In the genomic region with DNA sequence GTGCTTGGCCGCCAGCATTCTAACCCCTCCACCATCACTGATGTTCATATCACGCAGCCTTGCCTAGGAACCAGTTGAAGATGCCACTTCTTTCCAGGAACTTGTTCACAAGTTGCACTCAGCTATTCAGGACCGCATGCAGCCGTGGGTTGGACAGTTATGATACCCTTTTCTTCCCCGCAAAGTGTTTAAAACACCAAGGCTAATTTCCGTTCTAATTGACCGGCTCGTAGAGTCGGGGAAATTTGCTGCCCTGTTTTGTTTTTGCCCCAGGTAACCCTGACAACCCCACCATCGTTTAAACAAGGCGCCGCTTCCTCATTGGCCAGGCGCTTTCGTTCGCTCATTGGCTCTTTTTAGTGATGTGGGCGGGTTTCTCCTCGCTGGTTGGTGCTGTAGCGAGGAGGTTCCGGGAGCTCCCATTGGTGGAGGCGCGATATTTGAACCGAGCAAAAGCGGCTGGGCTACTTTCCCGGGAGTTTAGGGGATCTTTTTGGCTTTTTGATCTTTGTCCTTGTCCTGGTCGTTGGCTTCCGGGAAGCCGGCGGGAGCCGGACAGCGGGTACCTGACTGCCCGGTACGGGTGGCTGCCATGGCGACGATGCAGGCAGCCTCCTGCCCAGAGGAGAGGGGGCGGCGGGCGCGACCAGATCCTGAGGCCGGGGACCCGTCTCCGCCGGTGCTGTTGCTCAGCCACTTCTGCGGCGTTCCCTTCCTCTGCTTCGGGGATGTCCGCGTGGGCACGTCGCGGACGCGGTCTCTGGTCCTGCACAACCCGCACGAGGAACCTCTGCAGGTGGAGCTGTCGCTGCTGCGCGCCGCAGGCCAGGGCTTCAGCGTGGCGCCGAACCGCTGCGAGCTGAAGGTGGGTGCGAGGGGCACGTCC, we compare ENCODE assay signal across 8 mouse cellular contexts. TPM values are rescaled to one million over a fixed set of nuclear protein-coding genes. Genes with fewer than 3 reads are reported as not detected.
DNase-seq lines count a peak whose midpoint lies in the region; ATAC-seq lines count a peak whose summit lies in the region.

A gene (plus strand): TSS at position 433 of the 886 bp plus-strand sequence.

- H3K9ac ChIP-seq in kidney, embryonic 15.5 days: peak within 1 kb of the TSS; percentile 66

- H3K27ac ChIP-seq in heart, embryonic 10.5 days: peak within 1 kb of the TSS; percentile 94
- H3K27ac ChIP-seq in kidney, embryonic 15.5 days: peak within 1 kb of the TSS; percentile 77

- DNase-seq in B cell, adult 2 months: peak; percentile 91 to 94
- DNase-seq in brain, adult 2 months (ENCODE audit: low read depth, low spot score): peak; percentile 89
- DNase-seq in heart, embryonic 10.5 days (ENCODE audit: low spot score): peak; percentile 98
- DNase-seq in liver: peak; percentile 92
- peak; percentile 91 to 92 for DNase-seq in spleen, postnatal 4 days (ENCODE audit: low spot score in 2 of 2)

- peak; percentile 99 for ATAC-seq in erythroblast, adult 5-6 weeks (replicated peaks; ENCODE audit: low FRiP score, poor library complexity, severe bottlenecking)
- peak; percentile 99 for ATAC-seq in kidney, embryonic 15.5 days (replicated peaks; ENCODE audit: low FRiP score)
- peak; percentile 99 for ATAC-seq in monocyte, adult 5-6 weeks (replicated peaks; ENCODE audit: insufficient number of reproducible peaks, low FRiP score, low TSS enrichment, poor library complexity, severe bottlenecking)

- under 1% methylated on average over 64 of the region's 65 CpGs for WGBS in heart, embryonic 10.5 days
- WGBS in kidney, embryonic 15.5 days: under 1% methylated on average over 65 of the region's 65 CpGs

- H3K27me3 ChIP-seq in heart, embryonic 10.5 days (ENCODE audit: insufficient read depth, poor library complexity, severe bottlenecking): no peaks in the 10 kb centered on the region
- H3K27me3 ChIP-seq in kidney, embryonic 15.5 days: no peaks in the 10 kb centered on the region

- H3K36me3 ChIP-seq in heart, embryonic 10.5 days: peaks cover 20% of the 10 kb centered on the region; the same call in 1 of the 2 replicates
- H3K36me3 ChIP-seq in kidney, embryonic 15.5 days: peaks cover 24% of the 10 kb centered on the region

- peaks cover 7% of the 10 kb centered on the region; the same call in 1 of the 2 replicates for H3K4me1 ChIP-seq in heart, embryonic 10.5 days
- H3K4me1 ChIP-seq in kidney, embryonic 15.5 days: peaks cover 24% of the 10 kb centered on the region

- peak within 1 kb of the TSS; percentile 74 for H3K4me2 ChIP-seq in kidney, embryonic 15.5 days

- H3K4me3 ChIP-seq in heart, embryonic 10.5 days: peak within 1 kb of the TSS; percentile 94
- peak within 1 kb of the TSS; percentile 79 for H3K4me3 ChIP-seq in kidney, embryonic 15.5 days (replicated peaks)

- H3K9me3 ChIP-seq in heart, embryonic 10.5 days: no peaks in the 10 kb centered on the region
- no peaks in the 10 kb centered on the region for H3K9me3 ChIP-seq in kidney, embryonic 15.5 days (replicated peaks)

RNA-seq across cellular contexts. Expression of the gene that starts here (rescaled TPM):
- total RNA-seq in erythroblast, adult 5-6 weeks (2015; ENCODE audit: low replicate concordance): 15.7 and 21.5 TPM in 2 replicates
- total RNA-seq in erythroblast, adult 5-6 weeks (2017; ENCODE audit: low replicate concordance): 22.0 and 26.1 TPM in 2 replicates
- 13.9 and 14.7 TPM in 2 replicates for polyA plus RNA-seq in heart, embryonic 10.5 days (2016; fragmentation: Nextera tagmentation; extraction: Ambion mirVana)
- 15.8 and 16.7 TPM in 2 replicates for polyA plus RNA-seq in kidney, embryonic 15.5 days (2015; fragmentation: Nextera tagmentation; extraction: Ambion mirVana)
- 0.43 to 1.3 TPM (median 0.48 TPM) in 3 replicates for total RNA-seq in monocyte, adult 5-6 weeks (2017)

Comparison
In these comparisons a context has a peak if more than half of its experiments do, and no peak if none do; other contexts are left out.
1. Peak in every context shown above with its lines: DNase-seq, ATAC-seq, H3K4me3 ChIP-seq and H3K27ac ChIP-seq.